Mouse (Mus musculus): ENCODE measurements around the gene Sirpa.

The Sirpa gene

GRCm38 (mm10) chr2:129584905-129585304, 7.7 kb upstream of the Sirpa start:
- DNase-seq (ENCODE audit: low spot score): no peak

GRCm38 (mm10) chr2:129585904-129586514, 6.6 kb upstream of the Sirpa start:
- no peak for DNase-seq (ENCODE audit: low spot score)

- DNase-seq (ENCODE audit: low spot score): no peak
These were observed 5.4 kb upstream of the Sirpa start for GRCm38 (mm10) chr2:129587241-129587640.

- no peak for DNase-seq (ENCODE audit: low spot score)
These were observed 4.8 kb upstream of the Sirpa start for GRCm38 (mm10) chr2:129587825-129588251.

- DNase-seq (ENCODE audit: low spot score): no peak
These were observed 738 bp upstream of the Sirpa start for GRCm38 (mm10) chr2:129591897-129592296.

- no peak for DNase-seq (ENCODE audit: low spot score)
These were observed 673 bp downstream of the Sirpa start for GRCm38 (mm10) chr2:129593141-129593875.

GRCm38 (mm10) chr2:129593876-129594421, 1.3 kb downstream of the Sirpa start:
- no peak for DNase-seq (ENCODE audit: low spot score)

- no peak for DNase-seq (ENCODE audit: low spot score)
These were observed 1.9 kb downstream of the Sirpa start for GRCm38 (mm10) chr2:129594569-129594968.

GRCm38 (mm10) chr2:129595206-129595605, 2.6 kb downstream of the Sirpa start:
- DNase-seq (ENCODE audit: low spot score): no peak

- no peak for DNase-seq (ENCODE audit: low spot score)
These were observed 3.1 kb downstream of the Sirpa start for GRCm38 (mm10) chr2:129595661-129596209.

GRCm38 (mm10) chr2:129596555-129597172, 4.0 kb downstream of the Sirpa start:
- no peak for DNase-seq (ENCODE audit: low spot score)

- no peak for DNase-seq (ENCODE audit: low spot score)
These were observed 4.9 kb downstream of the Sirpa start for GRCm38 (mm10) chr2:129597581-129597980.

GRCm38 (mm10) chr2:129598094-129598493, 5.5 kb downstream of the Sirpa start:
- no peak for DNase-seq (ENCODE audit: low spot score)

GRCm38 (mm10) chr2:129599231-129600084, 6.8 kb downstream of the Sirpa start:
- DNase-seq (ENCODE audit: low spot score): no peak

GRCm38 (mm10) chr2:129601059-129601650, 8.5 kb downstream of the Sirpa start:
- no peak for DNase-seq (ENCODE audit: low spot score)

- DNase-seq (ENCODE audit: low spot score): no peak
These were observed 9.4 kb downstream of the Sirpa start for GRCm38 (mm10) chr2:129601894-129602663.

- DNase-seq (ENCODE audit: low spot score): no peak
These were observed 10.2 kb downstream of the Sirpa start for GRCm38 (mm10) chr2:129602856-129603255.

- DNase-seq (ENCODE audit: low spot score): peak; percentile 5
These were observed 10.9 kb downstream of the Sirpa start for GRCm38 (mm10) chr2:129603536-129603935.

- DNase-seq (ENCODE audit: low spot score): no peak
These were observed 11.4 kb downstream of the Sirpa start for GRCm38 (mm10) chr2:129604032-129604431.

GRCm38 (mm10) chr2:129605816-129606215, 13.2 kb downstream of the Sirpa start:
- no peak for DNase-seq (ENCODE audit: low spot score)
